Mouse (Mus musculus): ENCODE data around the gene Lrrk1. TPM values are rescaled to one million over a fixed set of nuclear protein-coding genes. Genes with fewer than 3 reads are reported as not detected.

The Lrrk1 gene
- total RNA-seq, 2 experiments from 2014 or later = 3.8 to 4.2 TPM

GRCm38 (mm10) chr7:66348588-66348987 is 39.6 kb downstream of the Lrrk1 start:
- intact Hi-C loops (cut with DNase I) = no loop called here
- DNase-seq (ENCODE audit: extremely low spot score in 1 of 2, low spot score in 2 of 2) = no peak

GRCm38 (mm10) chr7:66346959-66347663 is 41.0 kb downstream of the Lrrk1 start:
- intact Hi-C loops (cut with DNase I) = no loop called here

GRCm38 (mm10) chr7:66343307-66343706 is 44.8 kb downstream of the Lrrk1 start:
- no peak for DNase-seq (ENCODE audit: extremely low spot score in 1 of 2, low spot score in 2 of 2)
- intact Hi-C loops (cut with DNase I) = no loop called here

More at GRCm38 (mm10) chr7:66346959-66347663, 41.0 kb downstream of the Lrrk1 start:
- no peak for DNase-seq (ENCODE audit: extremely low spot score in 1 of 2, low spot score in 2 of 2)

GRCm38 (mm10) chr7:66342831-66343230 is 45.3 kb downstream of the Lrrk1 start:
- DNase-seq (ENCODE audit: extremely low spot score in 1 of 2, low spot score in 2 of 2) = no peak
- intact Hi-C loops (cut with DNase I) = no loop called here

GRCm38 (mm10) chr7:66342323-66342722 is 45.8 kb downstream of the Lrrk1 start:
- peak in 1 of 2 experiments; percentile 57 for DNase-seq (ENCODE audit: extremely low spot score in 1 of 2, low spot score in 2 of 2)
- intact Hi-C loops (cut with DNase I) = no loop called here

GRCm38 (mm10) chr7:66340044-66340443 is 48.1 kb downstream of the Lrrk1 start:
- DNase-seq (ENCODE audit: extremely low spot score in 1 of 2, low spot score in 2 of 2) = no peak
- intact Hi-C loops (cut with DNase I) = no loop called here

GRCm38 (mm10) chr7:66339625-66340024 is 48.5 kb downstream of the Lrrk1 start:
- no peak for DNase-seq (ENCODE audit: extremely low spot score in 1 of 2, low spot score in 2 of 2)
- intact Hi-C loops (cut with DNase I) = no loop called here

- DNase-seq (ENCODE audit: extremely low spot score in 1 of 2, low spot score in 2 of 2) = no peak
- intact Hi-C loops (cut with DNase I) = no loop called here
Observed at GRCm38 (mm10) chr7:66336955-66337354, 51.2 kb downstream of the Lrrk1 start.

GRCm38 (mm10) chr7:66333906-66334500 is 54.1 kb downstream of the Lrrk1 start:
- no peak for DNase-seq (ENCODE audit: extremely low spot score in 1 of 2, low spot score in 2 of 2)
- intact Hi-C loops (cut with DNase I) = no loop called here

- intact Hi-C loops (cut with DNase I) = no loop called here
- DNase-seq (ENCODE audit: extremely low spot score in 1 of 2, low spot score in 2 of 2) = no peak
Observed at GRCm38 (mm10) chr7:66332340-66332739, 55.8 kb downstream of the Lrrk1 start.

GRCm38 (mm10) chr7:66330610-66331009 is 57.5 kb downstream of the Lrrk1 start:
- no peak for DNase-seq (ENCODE audit: extremely low spot score in 1 of 2, low spot score in 2 of 2)
- intact Hi-C loops (cut with DNase I) = no loop called here

GRCm38 (mm10) chr7:66327516-66327915 is 60.6 kb downstream of the Lrrk1 start:
- intact Hi-C loops (cut with DNase I) = no loop called here
- DNase-seq (ENCODE audit: extremely low spot score in 1 of 2, low spot score in 2 of 2) = no peak

- DNase-seq (ENCODE audit: extremely low spot score in 1 of 2, low spot score in 2 of 2) = peak in 1 of 2 experiments; percentile 57
- intact Hi-C loops (cut with DNase I) = no loop called here
Observed at GRCm38 (mm10) chr7:66325419-66326053, 62.6 kb downstream of the Lrrk1 start.

- intact Hi-C loops (cut with DNase I) = no loop called here
- no peak for DNase-seq (ENCODE audit: extremely low spot score in 1 of 2, low spot score in 2 of 2)
Observed at GRCm38 (mm10) chr7:66323252-66324015, 64.7 kb downstream of the Lrrk1 start.

- intact Hi-C loops (cut with DNase I) = no loop called here
- DNase-seq (ENCODE audit: extremely low spot score in 1 of 2, low spot score in 2 of 2) = no peak
Observed at GRCm38 (mm10) chr7:66320996-66321395, 67.2 kb downstream of the Lrrk1 start.

- intact Hi-C loops (cut with DNase I) = no loop called here
- no peak for DNase-seq (ENCODE audit: extremely low spot score in 1 of 2, low spot score in 2 of 2)
Observed at GRCm38 (mm10) chr7:66318147-66318546, 70.0 kb downstream of the Lrrk1 start.

GRCm38 (mm10) chr7:66310670-66311656 is 77.2 kb downstream of the Lrrk1 start:
- peak; percentile 42 to 51 for DNase-seq (ENCODE audit: extremely low spot score in 1 of 2, low spot score in 2 of 2)
- intact Hi-C loops (cut with DNase I) = loop anchor here (2.0 kb wide), 1 partner anchor 78 kb away; the partner anchor contains the start of gene Lrrk1

Data from left cerebral cortex, postnatal 10 days (tissue).